Mouse (Mus musculus): Measurements from ENCODE around the gene Reps1.

GRCm38 (mm10) chr10:18141389-18141788 is 85.7 kb downstream of the Reps1 start:
- TF ChIP-seq GATA1 (IDR thresholded peaks at IDR 0.05; ENCODE audit: low read length): no peak
- no peak for TF ChIP-seq TAL1 (IDR thresholded peaks at IDR 0.05; ENCODE audit: low read length)
